Mouse (Mus musculus) naive thymus-derived CD4-positive, alpha-beta T cell, adult 2 months (primary cell): ENCODE data around the gene Csrnp2.
"Not testable (repeated sequence)": the region's sequence is repeated elsewhere in the genome, so short reads cannot be mapped to it uniquely, and the experiment has no call there.

Experiments
- DNase-seq: peaks from one replicate; pipeline ENCODE4 v3.0.0-alpha.2; 2011; ENCODE audit warnings: low read depth

The Csrnp2 gene

DNA sequence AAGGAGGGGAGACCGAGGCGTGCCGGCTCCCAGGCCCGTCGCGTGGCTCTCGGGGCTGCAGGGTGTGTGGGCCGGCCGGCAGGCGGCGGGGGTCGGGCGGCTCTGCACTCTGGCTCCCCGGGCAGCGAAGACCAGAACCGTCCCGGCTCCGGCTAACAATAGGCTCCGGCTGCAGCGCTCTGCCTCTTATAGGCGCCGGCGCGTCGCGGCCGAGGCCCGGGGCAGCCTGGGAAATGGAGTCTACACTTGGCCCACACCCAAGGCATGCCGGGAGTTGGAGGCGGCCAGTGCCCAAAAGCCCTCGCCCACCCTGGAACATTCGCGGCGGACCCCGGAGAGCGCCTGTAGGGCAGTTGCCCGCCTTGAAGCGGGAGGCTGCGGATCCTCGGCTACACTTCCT lies at the start of gene Csrnp2:
Gene Csrnp2 (minus strand): TSS at position 387 of the 400 bp plus-strand sequence.
- DNase-seq: peak; percentile 89

GRCm38 (mm10) chr15:100543651-100544030 lies 48.4 kb upstream of the Csrnp2 start:
- not testable (repeated sequence) for DNase-seq

DNA sequence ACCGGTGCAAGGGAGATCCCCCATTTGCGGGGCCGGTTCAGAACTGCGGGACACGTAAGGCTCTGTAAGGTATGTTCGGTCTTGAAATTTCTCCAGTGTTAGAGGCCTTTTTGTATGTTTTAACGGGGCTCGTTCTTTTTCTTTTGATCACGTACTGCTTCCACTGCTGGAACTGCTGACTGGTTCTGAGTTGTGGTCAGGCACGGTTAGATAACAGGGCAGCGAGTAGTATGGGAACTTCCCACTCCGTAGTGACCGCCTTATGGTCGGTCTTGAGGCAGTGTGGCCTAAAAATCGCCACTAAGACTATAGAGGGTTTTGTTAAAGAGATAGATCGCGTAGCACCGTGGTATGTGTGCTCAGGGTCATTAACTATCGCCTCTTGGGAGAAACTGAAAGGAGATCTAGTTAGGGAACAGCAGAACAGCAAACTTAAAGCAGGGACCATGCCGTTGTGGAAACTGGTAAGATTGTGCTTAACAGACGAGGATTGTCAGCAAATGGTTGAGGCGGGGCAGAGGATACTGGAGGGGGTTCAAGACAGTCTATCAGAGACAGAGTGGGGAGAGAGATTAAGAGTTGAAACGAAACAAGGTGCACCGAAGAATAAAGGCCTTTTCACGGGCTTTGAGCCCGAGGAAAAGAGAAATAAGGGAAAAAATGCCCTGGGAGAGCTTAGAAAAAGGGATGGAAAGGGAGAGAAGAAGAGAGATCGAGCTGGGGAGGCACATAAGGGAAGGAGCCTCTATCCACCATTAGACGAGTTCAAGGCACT lies 47.8 kb upstream of the Csrnp2 start:
- DNase-seq: not testable (repeated sequence)

GRCm38 (mm10) chr15:100541426-100541825 lies 46.1 kb upstream of the Csrnp2 start:
- DNase-seq: no peak

GRCm38 (mm10) chr15:100541001-100541400 lies 45.7 kb upstream of the Csrnp2 start:
- not testable (repeated sequence) for DNase-seq

DNA sequence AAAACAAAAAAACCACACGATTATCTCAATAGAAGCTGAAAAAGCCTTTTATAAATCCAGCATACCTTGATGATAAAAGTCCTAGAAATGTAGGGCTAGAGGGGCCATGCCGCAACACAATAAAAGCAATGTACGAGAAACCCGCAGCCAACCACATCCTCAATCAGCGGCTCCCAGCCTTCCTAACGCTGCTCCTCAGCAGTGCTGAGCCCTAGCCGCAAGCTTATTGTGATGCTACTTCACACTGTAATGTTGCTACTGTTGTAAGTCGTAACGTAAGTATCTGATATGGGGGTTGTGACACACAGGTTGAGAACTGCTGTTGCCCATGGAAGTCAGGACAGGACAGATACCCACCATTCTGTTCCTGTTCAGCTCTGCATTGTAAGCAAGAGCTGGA lies 44.1 kb upstream of the Csrnp2 start:
- peak; percentile 54 for DNase-seq

- peak; percentile 87 for DNase-seq
Measured at GRCm38 (mm10) chr15:100537913-100538312, 42.6 kb upstream of the Csrnp2 start.

DNA sequence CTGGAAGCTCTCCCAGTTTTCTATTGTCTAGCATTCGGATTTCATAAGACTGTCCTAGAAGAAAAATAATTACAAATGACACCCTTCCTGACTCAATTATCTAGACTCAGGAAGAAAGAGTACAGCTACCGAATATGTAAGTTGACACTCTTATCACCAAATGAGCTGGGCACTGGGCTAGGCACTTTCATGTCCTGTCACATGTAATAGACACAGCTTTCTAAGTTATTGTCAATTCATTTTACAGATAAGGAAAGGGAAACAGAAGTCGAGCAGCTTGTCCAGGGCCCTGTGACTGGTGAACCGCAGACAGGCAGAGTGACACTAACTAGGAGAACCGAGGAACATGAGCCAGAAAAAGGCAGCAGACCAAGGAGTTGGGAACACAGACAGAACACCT lies 32.6 kb upstream of the Csrnp2 start:
- DNase-seq: no peak

DNA sequence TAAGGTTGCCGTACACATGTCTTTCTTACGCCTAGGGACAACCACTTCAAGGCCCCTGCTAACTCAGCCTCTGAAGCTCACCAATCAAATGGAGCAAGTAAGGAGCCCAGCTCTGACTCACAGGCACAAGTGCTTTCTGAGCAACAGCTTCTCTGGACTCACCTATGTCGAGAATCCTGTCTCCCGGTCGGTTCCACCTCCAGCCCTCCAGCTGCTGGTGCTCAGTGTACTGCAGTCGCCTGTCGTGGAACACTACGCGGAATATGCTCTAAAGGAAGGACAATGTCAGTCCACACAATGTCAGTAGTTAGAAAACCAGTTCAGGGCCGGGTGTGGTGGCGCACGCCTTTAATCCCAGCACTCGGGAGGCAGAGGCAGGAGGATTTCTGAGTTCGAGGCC lies 30.1 kb upstream of the Csrnp2 start:
- DNase-seq: no peak

- DNase-seq: no peak
Measured at GRCm38 (mm10) chr15:100520306-100520705, 25.0 kb upstream of the Csrnp2 start.

GRCm38 (mm10) chr15:100515121-100515520 lies 19.8 kb upstream of the Csrnp2 start:
- DNase-seq: no peak

DNA sequence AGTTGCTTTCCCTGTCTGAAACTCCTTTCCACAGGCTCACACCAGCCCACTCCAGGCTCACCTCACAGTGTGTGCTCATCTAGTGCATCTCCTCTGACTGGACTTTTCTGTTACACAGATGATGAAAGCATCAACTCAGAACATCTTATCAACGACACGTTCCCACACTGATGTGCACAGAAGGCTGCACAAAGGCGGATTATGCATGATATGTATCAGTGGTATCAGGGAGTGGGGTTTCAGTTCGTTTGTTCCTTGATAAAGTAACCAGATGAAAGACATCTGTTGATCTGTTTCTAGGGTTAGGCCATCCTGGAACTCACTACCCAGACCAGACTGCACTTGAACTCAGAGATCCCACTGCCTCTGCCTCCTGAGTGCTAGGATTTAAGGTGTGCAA lies 18.1 kb upstream of the Csrnp2 start:
- DNase-seq: no peak

GRCm38 (mm10) chr15:100510072-100510471 lies 14.8 kb upstream of the Csrnp2 start:
- no peak for DNase-seq

DNA sequence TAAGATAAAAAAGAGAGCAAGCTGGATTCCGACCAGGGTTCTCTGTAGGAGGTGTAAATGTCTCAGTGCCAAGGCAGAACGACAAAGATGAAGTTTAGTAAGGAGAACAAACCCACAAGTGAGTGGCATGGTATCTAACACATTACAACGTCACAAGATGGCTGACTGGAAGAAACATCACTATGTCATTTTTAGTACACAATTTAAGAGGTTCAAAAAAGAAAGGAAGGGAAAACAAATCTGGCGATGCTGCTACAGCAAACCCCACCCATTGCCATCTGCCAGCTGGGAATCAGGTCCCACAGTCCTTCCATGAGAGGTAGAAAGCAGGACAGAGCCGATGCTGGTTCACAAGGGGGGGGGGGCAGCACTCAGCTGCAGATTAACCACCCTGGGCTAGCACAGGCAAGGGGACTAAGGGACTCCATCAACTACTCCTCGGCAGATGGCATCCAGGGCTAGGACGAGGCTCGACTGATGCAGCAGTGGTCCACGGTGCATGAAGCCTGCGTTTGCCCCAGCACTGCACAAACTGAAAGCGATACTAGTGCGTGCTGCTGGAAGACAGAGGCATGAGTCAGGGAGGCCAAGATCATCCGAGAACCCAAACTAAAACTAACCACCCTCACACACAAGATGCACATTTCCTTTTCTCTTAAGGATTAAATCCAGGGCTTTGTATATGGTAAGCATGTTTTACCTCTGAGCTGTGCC lies 13.3 kb upstream of the Csrnp2 start:
- DNase-seq: no peak

- DNase-seq: not testable (repeated sequence)
Measured at GRCm38 (mm10) chr15:100499506-100499905, 4.2 kb upstream of the Csrnp2 start.

DNA sequence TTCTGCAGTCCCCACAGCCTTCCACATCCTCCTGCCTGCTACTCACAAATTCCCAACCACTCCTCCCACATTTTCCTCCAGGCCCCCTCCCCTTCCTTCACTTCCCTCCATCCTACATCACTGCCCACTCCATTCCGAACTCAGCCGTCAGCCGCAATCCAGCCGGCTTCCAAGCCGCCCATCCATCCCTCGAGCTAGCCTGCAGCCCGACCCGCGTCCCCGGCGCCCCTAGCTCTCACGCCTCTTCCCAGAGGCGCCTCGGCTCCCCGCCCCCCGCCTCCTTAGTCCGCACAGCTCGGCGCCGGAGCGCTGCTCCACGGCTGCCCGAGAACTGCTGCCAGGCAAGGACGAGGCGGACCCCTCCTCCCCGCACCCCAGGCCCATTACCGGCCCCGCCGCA lies 641 bp downstream of the Csrnp2 start:
- DNase-seq: no peak

GRCm38 (mm10) chr15:100491966-100492365 lies 3.3 kb downstream of the Csrnp2 start:
- no peak for DNase-seq

- DNase-seq: no peak
Measured at GRCm38 (mm10) chr15:100489263-100489662, 6.0 kb downstream of the Csrnp2 start.

DNA sequence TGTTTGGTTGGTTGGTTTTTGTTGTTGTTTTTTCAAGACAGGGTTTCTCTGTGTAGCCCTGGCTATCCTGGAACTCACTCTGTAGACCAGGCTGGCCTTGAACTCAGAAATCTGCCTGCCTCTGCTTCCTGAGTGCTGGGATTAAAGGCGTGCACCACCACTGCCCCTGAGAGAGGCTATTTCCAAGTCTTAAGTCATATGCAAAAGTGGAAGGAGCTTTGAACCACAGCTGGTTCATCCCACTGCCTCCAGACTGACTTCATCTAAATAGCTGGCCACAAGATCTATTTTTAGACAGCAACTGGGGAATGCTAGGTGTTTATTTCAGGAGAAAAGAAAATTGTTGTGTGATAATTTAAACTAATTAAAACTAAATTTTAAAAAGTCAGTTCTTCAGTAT lies 7.0 kb downstream of the Csrnp2 start:
- DNase-seq: not testable (repeated sequence)

DNA sequence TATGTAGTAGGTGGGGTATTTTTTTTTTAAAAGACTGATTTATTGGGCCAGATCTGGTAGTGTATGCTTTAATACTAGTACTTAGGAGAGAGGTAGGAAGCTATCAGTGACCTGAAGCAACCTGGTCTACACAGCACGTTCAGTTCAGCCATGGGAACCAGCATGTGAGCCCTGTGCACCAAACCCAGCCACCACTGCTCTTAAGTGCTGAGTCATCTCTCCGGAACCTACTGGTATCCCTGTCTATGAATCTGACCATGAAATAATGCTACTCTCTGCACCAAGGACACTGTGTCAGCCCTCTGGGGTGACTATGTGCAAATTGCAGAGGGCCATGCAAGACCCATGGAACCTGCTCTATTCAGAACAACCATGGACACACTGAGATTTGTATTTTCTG lies 8.2 kb downstream of the Csrnp2 start:
- no peak for DNase-seq

DNA sequence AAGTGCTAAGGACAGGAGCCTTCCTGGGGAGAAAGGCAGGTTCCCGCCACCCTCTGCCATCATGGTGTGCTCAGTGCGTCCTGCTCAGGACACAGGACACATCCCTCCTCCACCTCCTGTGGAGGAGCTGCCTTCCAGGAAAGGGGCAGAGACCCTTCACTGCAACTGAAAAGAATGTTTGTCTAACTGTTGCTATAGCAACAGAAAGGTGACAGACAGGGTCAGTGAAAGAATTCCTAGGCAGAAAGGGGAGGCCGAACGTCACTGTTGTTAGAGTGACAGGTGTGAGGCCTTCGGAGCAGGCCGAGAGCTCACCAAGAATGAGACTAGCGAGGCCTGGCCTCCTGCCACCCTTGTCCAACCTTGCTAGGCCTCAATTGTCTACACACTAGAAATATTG lies 8.8 kb downstream of the Csrnp2 start:
- DNase-seq: no peak

GRCm38 (mm10) chr15:100485576-100485975 lies 9.7 kb downstream of the Csrnp2 start:
- no peak for DNase-seq

GRCm38 (mm10) chr15:100478925-100479324 lies 16.4 kb downstream of the Csrnp2 start:
- DNase-seq: no peak

- DNase-seq: peak; percentile 75
Measured at GRCm38 (mm10) chr15:100478351-100478750, 16.9 kb downstream of the Csrnp2 start.
